Mouse (Mus musculus) CH12.LX (cell line): ENCODE measurements at regions not wholly inside any gene's neighbourhood (a gene's known extent, or its start where the extent isn't known, plus 50 kb on each side); places are given as distances from the start of the nearest gene placed in this dataset.

ENCODE experiments used
- DNase-seq: peaks from one replicate; pipeline ENCODE4 v3.0.0-alpha.2; 2013; ENCODE audit errors: extremely low read depth
- H3K27ac ChIP-seq: 2 replicates; pipeline ENCODE4 v1.5.1; 2012; ENCODE audit warnings: low read depth, mild to moderate bottlenecking, control low read depth, moderate library complexity; ENCODE audit not compliant: insufficient read depth
- H3K27me3 ChIP-seq: replicated peaks from 2 replicates; pipeline ENCODE3; 2012; ENCODE audit warnings: inconsistent platforms
- H3K36me3 ChIP-seq, 2 experiments: replicated peaks in 1 of 2; 2 replicates each; pipeline versions ENCODE3 to v1.6.1; 2012; ENCODE audit warnings: inconsistent platforms in 1 of 2, low read length in 1 of 2, mild to moderate bottlenecking in 1 of 2, mixed read lengths in 1 of 2, moderate library complexity in 1 of 2; ENCODE audit not compliant: control insufficient read depth in 1 of 2, insufficient read depth in 1 of 2
- H3K4me1 ChIP-seq, 2 experiments: 2 replicates each; pipeline ENCODE4 v1.6.1; 2012; ENCODE audit warnings: inconsistent platforms in 1 of 2, moderate library complexity in 1 of 2; ENCODE audit not compliant: insufficient read depth in 2 of 2, control insufficient read depth in 1 of 2
- H3K4me2 ChIP-seq: 2 replicates; pipeline ENCODE4 v1.6.1; 2012; ENCODE audit warnings: low read depth, mild to moderate bottlenecking, control low read depth; ENCODE audit not compliant: poor library complexity, insufficient read depth, severe bottlenecking
- H3K4me3 ChIP-seq, 3 experiments: fragments of 150-350 bp in 1 of 3; sonication (generic) in 1 of 3; replicated peaks in 1 of 3; 2 replicates each; pipeline versions ENCODE3 to v1.5.1; 2011 to 2012; ENCODE audit warnings: low read depth in 2 of 3, low read length in 2 of 3, mild to moderate bottlenecking in 2 of 3, moderate library complexity in 2 of 3, control low read depth in 1 of 3, improper control_type of control experiment in 1 of 3, inconsistent platforms in 1 of 3, mixed read lengths in 1 of 3; ENCODE audit not compliant: poor library complexity in 1 of 3
- H3K79me2 ChIP-seq: replicated peaks from 2 replicates; pipeline ENCODE4 v1.6.1; 2012; ENCODE audit warnings: mild to moderate bottlenecking, moderate library complexity; ENCODE audit not compliant: control insufficient read depth, poor library complexity, insufficient read depth, severe bottlenecking; ENCODE audit errors: extremely low read depth
- H3K9ac ChIP-seq: 2 replicates; pipeline ENCODE4 v1.6.1; 2012; ENCODE audit warnings: low read depth, mild to moderate bottlenecking, control low read depth, moderate library complexity; ENCODE audit not compliant: insufficient read depth
- H3K9me3 ChIP-seq: replicated peaks from 2 replicates; pipeline ENCODE3; 2012; ENCODE audit warnings: low read length, inconsistent platforms, mixed read lengths
- BHLHE40 ChIP-seq: IDR thresholded peaks from 2 replicates; pipeline ENCODE4 v1.6.1; 2011; ENCODE audit warnings: mild to moderate bottlenecking, low read depth, low read length, improper control_type of control experiment
- CHD2 ChIP-seq: IDR thresholded peaks from 2 replicates; pipeline ENCODE4 v1.6.1; 2011; ENCODE audit warnings: low read length, improper control_type of control experiment
- CTCF ChIP-seq, 2 experiments: IDR thresholded peaks in 1 of 2; conservative IDR thresholded peaks in 1 of 2; 2 replicates each; pipeline ENCODE4 v1.5.1; 2011 to 2012; ENCODE audit warnings: low read depth in 2 of 2, low read length in 2 of 2, improper control_type of control experiment in 1 of 2, inconsistent platforms in 1 of 2, mild to moderate bottlenecking in 1 of 2, moderate library complexity in 1 of 2
- ELF1 ChIP-seq: IDR thresholded peaks from 2 replicates; pipeline ENCODE4 v1.6.1; 2014; ENCODE audit warnings: low read depth, mild to moderate bottlenecking, inconsistent platforms, low read length, improper control_type of control experiment
- ETS1 ChIP-seq: conservative IDR thresholded peaks from 2 replicates; pipeline ENCODE4 v1.6.1; 2012; ENCODE audit warnings: low read depth, mild to moderate bottlenecking, inconsistent platforms, low read length, improper control_type of control experiment, moderate library complexity
- JUN ChIP-seq: IDR thresholded peaks from 2 replicates; pipeline ENCODE4 v1.6.1; 2011; ENCODE audit warnings: low read depth, mild to moderate bottlenecking, low read length, improper control_type of control experiment, moderate library complexity; ENCODE audit not compliant: insufficient read depth
- JUND ChIP-seq: conservative IDR thresholded peaks from 2 replicates; pipeline ENCODE4 v1.6.1; 2011; ENCODE audit warnings: low read depth, low read length, improper control_type of control experiment
- KAT2A ChIP-seq: IDR thresholded peaks from 2 replicates; pipeline ENCODE4 v1.6.1; 2012; ENCODE audit warnings: low read length, improper control_type of control experiment, inconsistent platforms; ENCODE audit not compliant: insufficient replicate concordance
- MAFK ChIP-seq: IDR thresholded peaks from 2 replicates; pipeline ENCODE4 v1.6.1; 2011; ENCODE audit warnings: low read length, improper control_type of control experiment; ENCODE audit not compliant: insufficient replicate concordance
- MEF2A ChIP-seq: IDR thresholded peaks from 2 replicates; pipeline ENCODE4 v1.6.1; 2014; ENCODE audit warnings: low read depth, mild to moderate bottlenecking, inconsistent platforms, low read length, improper control_type of control experiment, borderline replicate concordance
- MXI1 ChIP-seq: IDR thresholded peaks from 2 replicates; pipeline ENCODE4 v1.6.1; 2011; ENCODE audit warnings: mild to moderate bottlenecking, low read depth, low read length, improper control_type of control experiment
- MYC ChIP-seq: IDR thresholded peaks from 2 replicates; pipeline ENCODE4 v1.6.1; 2011; ENCODE audit warnings: low read depth, mild to moderate bottlenecking, improper control_type of control experiment, low read length
- NELFE ChIP-seq: IDR thresholded peaks from 2 replicates; pipeline ENCODE4 v1.6.1; 2011; ENCODE audit warnings: low read depth, low read length, improper control_type of control experiment
- NRF1 ChIP-seq: IDR thresholded peaks from 2 replicates; pipeline ENCODE4 v1.6.1; 2014; ENCODE audit warnings: low read depth, mild to moderate bottlenecking, inconsistent platforms, low read length, improper control_type of control experiment, moderate library complexity
- POLR2A ChIP-seq: IDR thresholded peaks from 2 replicates; pipeline ENCODE4 v1.6.1; 2011; ENCODE audit warnings: low read depth, mild to moderate bottlenecking, improper control_type of control experiment, low read length
- RAD21 ChIP-seq: IDR thresholded peaks from 2 replicates; pipeline ENCODE4 v1.6.1; 2011; ENCODE audit warnings: low read depth, mild to moderate bottlenecking, low read length, improper control_type of control experiment, moderate library complexity
- RCOR1 ChIP-seq: conservative IDR thresholded peaks from 2 replicates; pipeline ENCODE4 v1.6.1; 2012; ENCODE audit warnings: low read depth, mild to moderate bottlenecking, inconsistent platforms, low read length, improper control_type of control experiment
- SIN3A ChIP-seq: IDR thresholded peaks from 2 replicates; pipeline ENCODE4 v1.6.1; 2012; ENCODE audit warnings: low read length, improper control_type of control experiment, inconsistent platforms
- SMC3 ChIP-seq: IDR thresholded peaks from 2 replicates; pipeline ENCODE4 v1.6.1; 2011; ENCODE audit warnings: low read depth, low read length, improper control_type of control experiment
- TBP ChIP-seq: conservative IDR thresholded peaks from 2 replicates; pipeline ENCODE4 v1.6.1; 2011; ENCODE audit warnings: low read depth, low read length, improper control_type of control experiment
- USF1 ChIP-seq: IDR thresholded peaks from 2 replicates; pipeline ENCODE4 v1.6.1; 2014; ENCODE audit warnings: low read depth, mild to moderate bottlenecking, inconsistent platforms, low read length, improper control_type of control experiment
- ZC3H11A ChIP-seq: IDR thresholded peaks from 2 replicates; pipeline ENCODE4 v1.6.1; 2012; ENCODE audit warnings: low read depth, mild to moderate bottlenecking, inconsistent platforms, low read length, improper control_type of control experiment
- ZKSCAN1 ChIP-seq: IDR thresholded peaks from 2 replicates; pipeline ENCODE4 v1.6.1; 2012; ENCODE audit warnings: low read depth, inconsistent platforms, low read length, improper control_type of control experiment, borderline replicate concordance
- ZMIZ1 ChIP-seq: IDR thresholded peaks from 2 replicates; pipeline ENCODE4 v1.6.1; 2012; ENCODE audit warnings: low read depth, mild to moderate bottlenecking, inconsistent platforms, low read length, improper control_type of control experiment
- dilution Hi-C: fragments of 300-500 bp; cut with MboI; formaldehyde crosslinking; loops from 2 replicates; pipeline ENCODE4 v1.14.3; 2020; ENCODE audit warnings: low sequenced_read_pairs; ENCODE audit not compliant: extremely low pct_unique_long_range_greater_than_20kb, extremely low pct_ligation_motif_present
- in situ Hi-C: fragments of 300-500 bp; cut with MboI; formaldehyde crosslinking; loops from 3 replicates; pipeline ENCODE4 v1.14.3; 2019; ENCODE audit warnings: low sequenced_read_pairs, low pct_ligation_motif_present, low pct_unique_long_range_greater_than_20kb, mixed read lengths

DNA sequence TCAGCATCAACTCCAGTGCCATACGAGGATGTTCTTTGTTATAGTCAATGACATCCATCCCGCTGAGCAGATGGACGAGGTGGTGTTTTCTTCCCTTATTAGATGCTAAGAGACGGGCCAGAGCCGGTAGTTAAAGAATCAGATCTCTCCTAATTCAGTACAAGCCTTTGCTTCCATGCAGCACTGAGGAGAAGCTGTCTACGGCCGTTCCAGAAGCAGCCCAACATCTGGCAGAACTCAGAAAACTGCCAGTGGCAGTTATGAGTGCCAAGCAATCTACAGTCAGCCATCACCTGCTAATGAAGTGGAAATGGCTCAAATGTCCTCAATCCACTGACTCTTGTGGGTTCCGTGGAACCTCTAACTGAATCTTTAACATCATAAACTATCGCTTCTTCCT is 141.3 kb upstream of the Fam3c start:
- Histone ChIP-seq H3K27me3 (no peaks in the 10 kb centered on the region), H3K9me3 (no peaks in the 10 kb centered on the region), H3K9ac (no peak overlapping the region), H3K4me2 (no peak overlapping the region), H3K36me3 (no peaks in the 10 kb centered on the region), H3K27ac (no peak overlapping the region), H3K4me1 (peaks cover 0 to 22% of the 10 kb centered on the region in 2 experiments; a peak in 3 of 4 replicates), H3K4me3 (no peak overlapping the region), H3K79me2 (no peaks in the 10 kb centered on the region)
- dilution Hi-C loops = no loop called here
- TF ChIP-seq POLR2A = no peak
- TF ChIP-seq RCOR1 = no peak
- TF ChIP-seq CTCF (conservative IDR thresholded peaks at IDR 0.05 in 1 of 2, IDR thresholded peaks at IDR 0.05 in 1 of 2; ENCODE audit: low read depth in 2 of 2, low read length in 2 of 2) = no peak
- no peak for TF ChIP-seq ELF1
- TF ChIP-seq ZC3H11A = no peak
- in situ Hi-C loops = loop anchor here (10.0 kb wide), 2 partner anchors 173 to 383 kb away; no protein-coding TSS in a partner anchor
- no peak for DNase-seq

DNA sequence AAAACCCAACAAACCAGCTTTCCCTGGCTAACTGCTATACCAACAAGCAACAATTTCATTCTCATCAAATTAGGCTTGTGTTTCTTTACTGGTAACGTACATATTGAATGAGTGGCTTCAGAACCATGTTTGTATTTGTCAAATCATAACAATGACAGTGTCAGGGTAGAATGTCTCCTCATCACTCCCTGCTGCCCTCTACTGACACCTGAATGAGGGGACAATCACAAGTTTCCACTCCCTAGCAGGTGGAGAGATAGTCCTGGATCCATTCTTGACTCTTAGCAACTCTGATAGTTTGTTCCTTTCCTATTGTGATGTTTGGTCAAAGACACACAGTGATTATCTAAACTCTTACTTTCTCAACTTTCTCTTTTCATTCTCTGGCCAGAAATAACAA is 140.4 kb upstream of the Fam3c start:
- no peak for TF ChIP-seq NELFE
- TF ChIP-seq CTCF (conservative IDR thresholded peaks at IDR 0.05 in 1 of 2, IDR thresholded peaks at IDR 0.05 in 1 of 2; ENCODE audit: low read depth in 2 of 2, low read length in 2 of 2) = peak; percentile 25 to 69; a peak in 2 of 4 replicates
- TF ChIP-seq CHD2 = no peak
- TF ChIP-seq KAT2A = no peak
- TF ChIP-seq MAFK = 0 out of 2 replicates have a peak, but pooled peaks have one; percentile 26
- no peak for TF ChIP-seq USF1
- TF ChIP-seq MEF2A = no peak
- TF ChIP-seq JUND = no peak
- no peak for TF ChIP-seq POLR2A
- TF ChIP-seq SMC3 = peak; percentile 59
- no peak for TF ChIP-seq ZC3H11A
- peak; percentile 42; the same call in 1 of the 2 replicates for TF ChIP-seq MXI1
- no peak for TF ChIP-seq NRF1
- peak; percentile 48 for TF ChIP-seq RAD21
- TF ChIP-seq TBP = no peak
- TF ChIP-seq ETS1 = no peak
- no peak for TF ChIP-seq JUN
- TF ChIP-seq SIN3A = no peak
- no peak for TF ChIP-seq ZMIZ1
- TF ChIP-seq MYC = no peak
- TF ChIP-seq BHLHE40 = no peak
- no peak for TF ChIP-seq ZKSCAN1
- H3K36me3 ChIP-seq = no peaks in the 10 kb centered on the region
- no peak overlapping the region for H3K9ac ChIP-seq
- H3K79me2 ChIP-seq = no peaks in the 10 kb centered on the region
- no peak overlapping the region for H3K4me3 ChIP-seq
- dilution Hi-C loops = no loop called here
- H3K4me2 ChIP-seq = no peak overlapping the region
- no peaks in the 10 kb centered on the region for H3K9me3 ChIP-seq
- DNase-seq = peak; percentile 46
- in situ Hi-C loops = loop anchor here (10.0 kb wide), 2 partner anchors 172 to 382 kb away; no protein-coding TSS in a partner anchor
- H3K27me3 ChIP-seq = no peaks in the 10 kb centered on the region
- no peak overlapping the region for H3K27ac ChIP-seq
- H3K4me1 ChIP-seq = peaks cover 0 to 23% of the 10 kb centered on the region in 2 experiments; a peak in 3 of 4 replicates
